Mouse (Mus musculus) WW6 (cell line): ENCODE measurements around the gene St3gal3.

Source experiments
- DNase-seq: peaks from one replicate; pipeline ENCODE4 v3.0.0-alpha.2; 2013; ENCODE audit warnings: low read depth, low spot score

Gene St3gal3

DNA sequence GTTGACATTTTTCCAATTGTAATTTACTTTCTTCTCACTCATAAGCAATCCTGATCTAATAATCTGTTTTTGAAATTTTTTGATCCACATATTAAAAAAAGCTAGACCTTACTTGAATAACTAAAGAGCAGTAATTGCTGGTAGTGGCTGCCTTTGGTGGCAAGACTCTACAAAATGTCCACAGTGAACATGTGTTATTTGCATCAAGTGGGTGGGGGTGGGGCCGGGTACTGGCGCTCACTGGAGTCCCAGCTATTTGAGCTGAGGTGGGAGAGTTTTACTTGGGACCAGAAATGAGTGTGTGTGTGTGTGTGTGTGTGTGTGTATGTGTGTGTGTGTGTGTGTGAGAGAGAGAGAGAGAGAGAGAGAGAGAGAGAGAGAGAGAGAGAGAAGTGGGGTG, 77.6 kb downstream of the St3gal3 start:
- no peak for DNase-seq

- no peak for DNase-seq
These were observed 80.1 kb downstream of the St3gal3 start for GRCm38 (mm10) chr4:118054615-118055014.

DNA sequence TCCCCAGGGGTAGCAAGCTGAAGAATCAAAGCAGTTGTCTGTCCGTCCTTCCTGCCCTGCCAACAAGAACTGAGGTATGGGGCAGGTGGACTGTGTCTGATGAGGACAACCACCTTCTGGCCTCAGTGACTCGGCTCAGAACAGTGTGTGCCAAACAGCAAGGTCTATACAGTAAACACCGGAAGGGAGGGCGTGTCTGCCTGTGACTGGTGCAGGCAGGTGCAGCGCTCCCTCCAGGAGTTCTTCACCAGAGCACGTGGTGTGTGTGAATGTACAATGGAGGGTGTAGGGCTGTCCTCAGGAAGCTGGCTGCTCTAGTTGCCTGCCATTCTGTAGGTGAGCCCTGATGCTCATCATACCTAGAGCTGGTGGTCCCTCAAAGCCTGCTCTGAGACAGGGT, 80.8 kb downstream of the St3gal3 start:
- DNase-seq, result no peak

DNA sequence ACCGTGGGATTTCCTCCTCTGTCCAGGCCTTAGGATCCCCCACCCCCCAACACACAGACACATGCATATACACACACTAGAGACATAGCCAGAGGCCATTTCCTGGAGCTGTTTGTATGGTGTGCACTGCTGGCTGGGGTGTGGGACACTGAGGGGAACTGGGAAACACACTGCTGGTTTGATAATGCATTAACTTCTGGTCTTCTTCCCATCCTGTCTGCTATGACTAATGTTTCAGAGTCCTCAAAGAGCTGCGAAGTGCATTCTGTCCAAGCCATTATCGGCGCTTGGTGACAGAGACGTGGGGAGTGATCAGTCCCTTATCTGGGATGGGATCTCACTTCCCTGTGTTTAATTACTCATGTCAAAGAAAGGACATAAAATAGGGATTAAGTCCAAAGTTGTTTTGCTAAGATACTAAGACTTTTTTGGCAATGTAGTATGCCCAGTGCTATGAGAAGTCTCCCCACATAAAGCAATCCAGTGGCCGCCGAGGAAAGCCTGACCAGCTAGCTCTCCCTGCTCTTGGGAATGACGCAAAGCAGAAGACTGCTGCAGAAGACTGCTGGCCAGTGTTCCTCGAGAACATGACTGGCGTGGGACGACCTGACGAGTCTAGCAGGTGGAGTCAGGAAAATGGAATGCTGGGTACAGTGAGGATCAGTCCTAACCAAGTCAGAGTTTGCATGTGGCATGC, 85.0 kb downstream of the St3gal3 start:
- DNase-seq, result no peak

DNA sequence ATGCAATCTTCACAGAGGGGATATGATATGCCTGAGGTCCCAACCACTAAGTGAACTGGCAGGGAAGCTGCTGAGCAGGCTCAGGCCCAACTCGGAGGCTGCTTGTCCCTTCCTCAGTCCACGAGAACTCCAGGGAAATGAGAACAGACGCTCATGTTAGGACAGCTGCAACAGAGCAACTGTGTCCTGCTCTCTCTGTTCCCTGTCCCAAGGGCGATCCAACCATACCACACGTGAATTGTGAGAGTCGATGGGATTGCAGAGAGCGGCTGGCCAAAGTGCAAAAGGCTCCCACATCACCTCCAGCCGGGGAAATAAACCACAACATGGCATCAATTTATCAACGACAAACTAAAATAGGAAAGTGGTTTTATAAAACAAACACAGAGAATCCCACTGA, 90.2 kb downstream of the St3gal3 start:
- no peak for DNase-seq

DNA sequence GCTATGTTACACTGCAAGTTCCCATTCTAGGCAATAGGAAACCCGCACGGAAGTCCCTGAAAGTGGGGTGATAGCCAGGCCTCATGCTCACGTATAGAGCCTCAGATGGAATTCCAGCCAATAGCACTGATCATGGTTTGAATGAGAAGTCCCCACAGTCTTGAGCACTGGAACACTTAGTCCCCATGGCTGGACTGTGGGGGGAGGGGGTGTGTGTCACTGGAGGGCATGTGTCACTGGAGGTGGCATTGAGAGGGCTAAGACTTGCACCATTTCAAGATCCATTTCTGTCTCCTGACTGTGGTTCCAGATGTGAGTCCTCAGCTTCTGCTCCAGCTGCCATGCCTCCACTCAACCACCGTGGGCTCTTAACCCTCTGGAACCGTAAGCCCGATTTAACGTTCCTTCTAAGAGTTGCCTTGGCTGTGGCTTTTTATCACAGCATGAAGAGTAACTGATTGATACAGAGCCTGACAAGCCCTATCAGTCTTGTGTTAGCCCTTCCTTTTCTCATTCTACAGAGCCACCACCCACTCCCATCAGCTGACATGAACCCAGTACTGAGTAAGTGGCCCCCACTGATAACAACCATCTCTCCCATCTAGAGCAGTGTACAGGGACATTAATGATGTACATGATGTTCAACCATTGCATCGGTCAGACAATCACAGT, 91.2 kb downstream of the St3gal3 start:
- DNase-seq, result no peak

GRCm38 (mm10) chr4:118042671-118043320, 91.9 kb downstream of the St3gal3 start:
- DNase-seq, result no peak

- no peak for DNase-seq
These were observed 93.6 kb downstream of the St3gal3 start for GRCm38 (mm10) chr4:118041145-118041544.

GRCm38 (mm10) chr4:118040650-118041049, 94.1 kb downstream of the St3gal3 start:
- no peak for DNase-seq

DNA sequence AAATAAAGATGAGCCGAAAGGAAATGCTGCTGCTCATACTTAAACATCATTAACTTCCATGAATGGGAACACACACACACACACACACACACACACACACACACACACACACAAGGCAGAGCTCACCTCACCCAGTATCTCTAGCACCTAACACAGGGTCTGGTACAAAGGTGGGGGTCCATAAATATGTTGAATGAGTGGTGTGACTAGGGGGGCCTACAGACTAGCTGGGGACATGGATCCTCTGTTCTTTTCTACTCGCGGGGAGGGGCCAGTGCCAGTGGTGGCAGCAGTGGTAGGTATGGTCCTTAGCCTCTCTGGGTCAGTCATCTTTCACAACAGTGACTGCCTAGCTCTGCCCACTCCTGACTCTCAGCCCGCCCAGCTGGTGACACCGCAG, 94.8 kb downstream of the St3gal3 start:
- DNase-seq, result no peak

DNA sequence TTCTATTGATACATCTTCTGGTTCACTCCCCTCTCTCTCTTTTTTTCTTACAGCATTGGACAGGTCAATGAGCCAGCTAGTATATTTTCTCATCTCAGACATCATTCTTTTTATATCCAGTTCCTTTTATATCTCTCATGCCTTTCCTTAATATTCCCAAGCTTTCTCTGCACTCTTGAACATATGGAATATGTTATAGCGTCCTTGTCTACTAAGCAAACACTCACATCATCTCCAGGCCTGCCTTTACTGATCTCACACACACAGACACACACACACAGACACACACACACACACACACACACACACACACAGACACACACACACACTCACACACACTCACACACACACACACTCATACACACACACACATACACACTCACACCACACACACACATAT, 96.7 kb downstream of the St3gal3 start:
- no peak for DNase-seq

DNA sequence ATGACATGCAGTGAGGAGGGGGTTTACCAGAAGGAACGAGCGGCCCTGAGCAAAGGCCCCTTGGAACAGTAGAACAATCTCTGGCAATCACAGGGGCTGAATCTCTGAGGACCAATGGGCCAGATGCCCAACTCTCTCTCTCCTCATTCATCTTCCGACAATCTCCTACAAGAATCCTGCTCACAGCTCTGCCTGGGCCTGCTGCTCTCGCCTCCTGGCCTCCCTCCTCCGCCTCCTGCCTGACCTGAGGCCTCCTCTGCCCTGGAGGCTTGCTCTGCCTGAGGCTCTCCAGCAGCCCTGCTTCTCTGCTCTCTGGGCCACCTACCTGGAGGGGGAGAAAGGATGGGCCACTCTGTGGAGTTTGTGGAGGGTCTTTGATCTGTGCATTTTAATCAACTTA, 97.3 kb downstream of the St3gal3 start:
- DNase-seq, result no peak

- no peak for DNase-seq
These were observed 98.2 kb downstream of the St3gal3 start for GRCm38 (mm10) chr4:118036531-118036930.

DNA sequence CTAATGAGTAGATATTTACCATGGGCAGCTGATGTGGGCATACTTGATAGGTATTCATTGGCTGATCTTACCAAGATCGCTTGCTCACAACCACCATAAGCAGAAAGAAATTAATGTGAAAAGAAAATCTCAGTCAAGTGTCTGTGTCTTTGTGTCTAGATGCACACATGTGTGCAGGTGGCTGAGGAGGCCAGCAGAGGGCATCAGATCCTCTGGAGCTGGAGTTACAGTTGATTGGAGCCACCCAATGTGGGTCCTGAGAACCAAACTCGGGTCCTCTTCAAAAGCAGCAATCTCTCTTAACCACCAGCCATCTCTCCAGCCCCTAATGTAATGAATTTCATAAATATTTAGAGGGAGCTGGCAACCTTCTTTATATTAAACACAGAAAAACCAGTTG, 99.6 kb downstream of the St3gal3 start:
- DNase-seq, result no peak

GRCm38 (mm10) chr4:118033026-118033425, 101.7 kb downstream of the St3gal3 start:
- no peak for DNase-seq

- DNase-seq, result no peak
These were observed 102.9 kb downstream of the St3gal3 start for GRCm38 (mm10) chr4:118031776-118032170.

DNA sequence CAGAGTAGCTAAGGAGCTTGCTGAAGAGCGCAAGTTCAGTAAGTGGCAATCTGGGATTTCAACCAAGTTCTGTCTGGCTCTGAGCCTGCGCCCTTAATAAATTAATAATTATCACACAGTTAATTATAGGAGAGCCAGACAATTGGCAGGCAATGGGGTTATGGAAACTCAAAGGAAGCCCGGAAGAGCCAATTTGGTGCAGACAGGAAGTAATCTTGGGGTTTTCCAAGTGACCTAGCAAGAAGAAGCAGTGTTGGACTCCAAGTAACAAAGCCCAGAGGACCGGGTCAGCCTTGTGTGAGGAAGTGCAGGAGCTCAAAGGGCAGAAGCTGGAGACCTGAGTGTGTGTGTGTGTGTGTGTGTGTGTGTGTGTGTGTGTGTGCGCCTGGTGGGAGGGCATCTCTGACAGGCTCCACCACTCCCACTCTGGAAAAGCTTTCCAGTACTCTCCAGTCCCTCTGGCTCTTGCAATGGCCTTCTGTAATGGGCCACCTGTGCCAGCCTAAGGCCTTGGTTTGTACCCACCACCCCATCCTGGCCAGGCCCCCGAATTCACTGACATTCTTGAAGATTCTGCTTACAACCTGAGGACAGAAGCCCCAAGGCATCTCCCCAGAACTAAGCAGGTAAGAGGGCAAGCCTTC, 103.5 kb downstream of the St3gal3 start:
- no peak for DNase-seq

DNA sequence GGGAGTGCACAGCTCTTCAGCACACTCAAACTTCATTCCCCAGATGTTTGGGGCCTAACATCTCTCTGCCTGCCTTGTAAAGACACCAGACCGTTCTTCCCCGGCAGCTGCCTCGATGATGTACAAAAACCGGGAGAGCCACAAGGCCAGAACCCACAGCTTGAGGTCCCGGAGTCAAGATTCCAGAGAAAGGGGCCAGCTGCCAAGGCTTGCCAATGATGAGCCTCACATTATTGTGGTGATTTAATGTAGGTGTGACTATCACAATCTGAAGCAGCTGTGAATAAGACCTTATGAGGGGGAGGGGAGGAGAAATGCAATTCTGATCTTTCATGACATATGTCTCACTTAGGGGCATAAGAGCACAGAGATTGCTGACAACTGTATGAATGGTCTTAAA, 104.4 kb downstream of the St3gal3 start:
- DNase-seq, result no peak

- no peak for DNase-seq
These were observed 104.8 kb downstream of the St3gal3 start for GRCm38 (mm10) chr4:118029892-118030291.

GRCm38 (mm10) chr4:118028994-118029393, 105.7 kb downstream of the St3gal3 start:
- no peak for DNase-seq

- DNase-seq, result no peak
These were observed 108.8 kb downstream of the St3gal3 start for GRCm38 (mm10) chr4:118025931-118026330.

DNA sequence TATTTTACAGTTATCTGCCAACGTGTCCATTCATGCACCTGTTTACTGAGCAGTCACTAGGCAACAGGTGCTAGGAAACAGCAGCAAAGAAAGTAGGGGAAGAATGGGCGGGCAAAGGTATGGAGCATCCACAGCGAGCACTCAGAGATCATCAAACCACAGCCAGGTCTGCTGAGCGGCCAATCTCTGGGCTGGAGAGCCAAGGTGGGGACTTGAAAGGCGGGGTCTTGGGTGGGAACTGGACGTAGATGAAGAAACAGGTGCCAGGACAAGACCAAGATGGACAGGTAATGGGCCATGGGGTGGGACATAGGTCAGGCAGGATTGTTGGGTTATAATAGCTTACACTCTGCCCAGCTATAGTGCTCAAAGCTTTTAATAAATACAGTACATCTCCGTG, 109.3 kb downstream of the St3gal3 start:
- DNase-seq, result no peak

DNA sequence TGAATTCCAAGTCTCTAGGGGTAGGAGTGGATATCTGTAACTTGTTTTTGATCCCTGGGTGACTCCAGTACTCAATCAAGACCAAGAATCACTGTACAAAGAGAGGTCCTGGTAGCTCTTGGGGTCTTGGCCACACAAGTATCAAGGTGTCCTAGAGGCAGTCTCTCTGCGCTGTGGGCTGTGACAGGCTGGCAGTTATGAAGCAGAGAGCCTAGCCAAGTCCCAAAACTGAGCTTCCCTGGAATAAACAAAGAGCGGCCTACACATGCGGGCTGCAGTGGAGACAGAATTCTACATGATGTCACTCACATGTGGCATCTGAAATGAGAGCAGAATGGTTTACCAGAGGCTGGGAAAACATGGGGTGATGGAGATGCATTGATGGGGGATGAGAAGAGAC, 111.9 kb downstream of the St3gal3 start:
- no peak for DNase-seq
